Mouse (Mus musculus): ENCODE measurements at regions not wholly inside any gene's neighbourhood (a gene's known extent, or its start where the extent isn't known, plus 50 kb on each side); places are given as distances from the start of the nearest gene placed in this dataset.
A peak's percentile ranks its signal among the peaks of the same experiment; 100 is the strongest.

GRCm38 (mm10) chr5:64703091-64703872 is 99.9 kb upstream of the Klf3 start:
- Histone ChIP-seq H3K36me3 (ENCODE audit: control insufficient read depth, insufficient read depth, low read length) (no peaks in the 10 kb centered on the region), H3K4me1 (ENCODE audit: control insufficient read depth, insufficient read depth, low read length) (peaks cover 27% of the 10 kb centered on the region), H3K9me3 (ENCODE audit: control insufficient read depth, low read length) (no peaks in the 10 kb centered on the region), H3K4me2 (replicated peaks; ENCODE audit: low read depth, low read length, severe bottlenecking) (no peak overlapping the region), H3K27me3 (ENCODE audit: control insufficient read depth, insufficient read depth, low read length) (no peaks in the 10 kb centered on the region), H3K27ac (replicated peaks; ENCODE audit: low read depth, low read length) (0 out of 2 replicates have a peak overlapping the region, but pooled peaks have one; percentile 20), H3K9ac (ENCODE audit: low read depth, low read length, severe bottlenecking) (no peak overlapping the region), H3K4me3 (replicated peaks; ENCODE audit: low read length) (no peak overlapping the region)
- WGBS: 66% methylated on average over 9 of the region's 9 CpGs
- peak; percentile 67 for DNase-seq (ENCODE audit: low spot score)
- TF ChIP-seq POLR2A (IDR thresholded peaks at IDR 0.05; ENCODE audit: borderline replicate concordance, extremely low read depth, insufficient read depth, insufficient read length): no peak
- no peak for ATAC-seq (ENCODE audit: low FRiP score, low read depth)

GRCm38 (mm10) chr5:64704144-64704543 is 99.0 kb upstream of the Klf3 start:
- H3K9me3 ChIP-seq (ENCODE audit: control insufficient read depth, low read length): no peaks in the 10 kb centered on the region
- ATAC-seq (ENCODE audit: low FRiP score, low read depth) (no peak), DNase-seq (ENCODE audit: low spot score) (peak; percentile 56)
- H3K4me3 ChIP-seq (replicated peaks; ENCODE audit: low read length): no peak overlapping the region
- no peak overlapping the region for H3K9ac ChIP-seq (ENCODE audit: low read depth, low read length, severe bottlenecking)
- no peaks in the 10 kb centered on the region for H3K36me3 ChIP-seq (ENCODE audit: control insufficient read depth, insufficient read depth, low read length)
- no peak overlapping the region for H3K27ac ChIP-seq (replicated peaks; ENCODE audit: low read depth, low read length)
- WGBS: 30% methylated on average over 7 of the region's 7 CpGs
- H3K27me3 ChIP-seq (ENCODE audit: control insufficient read depth, insufficient read depth, low read length): no peaks in the 10 kb centered on the region
- peaks cover 27% of the 10 kb centered on the region for H3K4me1 ChIP-seq (ENCODE audit: control insufficient read depth, insufficient read depth, low read length)
- TF ChIP-seq POLR2A (IDR thresholded peaks at IDR 0.05; ENCODE audit: borderline replicate concordance, extremely low read depth, insufficient read depth, insufficient read length): no peak
- no peak overlapping the region for H3K4me2 ChIP-seq (replicated peaks; ENCODE audit: low read depth, low read length, severe bottlenecking)

GRCm38 (mm10) chr5:64706586-64706985 is 96.6 kb upstream of the Klf3 start:
- WGBS: 47% methylated on average over 3 of the region's 3 CpGs
- no peak for DNase-seq (ENCODE audit: low spot score)
- H3K9ac ChIP-seq (ENCODE audit: low read depth, low read length, severe bottlenecking): no peak overlapping the region
- no peak overlapping the region for H3K4me2 ChIP-seq (replicated peaks; ENCODE audit: low read depth, low read length, severe bottlenecking)
- H3K27ac ChIP-seq (replicated peaks; ENCODE audit: low read depth, low read length): no peak overlapping the region
- TF ChIP-seq POLR2A (IDR thresholded peaks at IDR 0.05; ENCODE audit: borderline replicate concordance, extremely low read depth, insufficient read depth, insufficient read length): no peak
- H3K4me3 ChIP-seq (replicated peaks; ENCODE audit: low read length): no peak overlapping the region
- no peaks in the 10 kb centered on the region for H3K9me3 ChIP-seq (ENCODE audit: control insufficient read depth, low read length)
- peaks cover 25% of the 10 kb centered on the region for H3K4me1 ChIP-seq (ENCODE audit: control insufficient read depth, insufficient read depth, low read length)
- H3K36me3 ChIP-seq (ENCODE audit: control insufficient read depth, insufficient read depth, low read length): no peaks in the 10 kb centered on the region
- no peak for ATAC-seq (ENCODE audit: low FRiP score, low read depth)
- no peaks in the 10 kb centered on the region for H3K27me3 ChIP-seq (ENCODE audit: control insufficient read depth, insufficient read depth, low read length)

- DNase-seq (ENCODE audit: low spot score) (no peak), ATAC-seq (ENCODE audit: low FRiP score, low read depth) (no peak)
- 65% methylated on average over 4 of the region's 4 CpGs for WGBS
Measured at GRCm38 (mm10) chr5:64709146-64709545, 94.0 kb upstream of the Klf3 start.

GRCm38 (mm10) chr5:64710236-64710635 is 93.0 kb upstream of the Klf3 start:
- Histone ChIP-seq H3K4me3 (replicated peaks; ENCODE audit: low read length) (no peak overlapping the region), H3K27me3 (ENCODE audit: control insufficient read depth, insufficient read depth, low read length) (no peaks in the 10 kb centered on the region), H3K4me1 (ENCODE audit: control insufficient read depth, insufficient read depth, low read length) (peaks cover 3% of the 10 kb centered on the region; the same call in 1 of the 2 replicates), H3K36me3 (ENCODE audit: control insufficient read depth, insufficient read depth, low read length) (no peaks in the 10 kb centered on the region), H3K9ac (ENCODE audit: low read depth, low read length, severe bottlenecking) (no peak overlapping the region), H3K9me3 (ENCODE audit: control insufficient read depth, low read length) (no peaks in the 10 kb centered on the region), H3K27ac (replicated peaks; ENCODE audit: low read depth, low read length) (no peak overlapping the region), H3K4me2 (replicated peaks; ENCODE audit: low read depth, low read length, severe bottlenecking) (no peak overlapping the region)
- 75% methylated on average over 3 of the region's 3 CpGs for WGBS
- TF ChIP-seq POLR2A (IDR thresholded peaks at IDR 0.05; ENCODE audit: borderline replicate concordance, extremely low read depth, insufficient read depth, insufficient read length): no peak
- DNase-seq (ENCODE audit: low spot score) (no peak), ATAC-seq (ENCODE audit: low FRiP score, low read depth) (no peak)

More at GRCm38 (mm10) chr5:64709146-64709545, 94.0 kb upstream of the Klf3 start:
- Histone ChIP-seq H3K4me1 (ENCODE audit: control insufficient read depth, insufficient read depth, low read length) (peaks cover 8% of the 10 kb centered on the region; the same call in 1 of the 2 replicates), H3K27me3 (ENCODE audit: control insufficient read depth, insufficient read depth, low read length) (no peaks in the 10 kb centered on the region), H3K4me2 (replicated peaks; ENCODE audit: low read depth, low read length, severe bottlenecking) (no peak overlapping the region), H3K36me3 (ENCODE audit: control insufficient read depth, insufficient read depth, low read length) (no peaks in the 10 kb centered on the region), H3K9ac (ENCODE audit: low read depth, low read length, severe bottlenecking) (no peak overlapping the region), H3K27ac (replicated peaks; ENCODE audit: low read depth, low read length) (no peak overlapping the region), H3K9me3 (ENCODE audit: control insufficient read depth, low read length) (no peaks in the 10 kb centered on the region), H3K4me3 (replicated peaks; ENCODE audit: low read length) (no peak overlapping the region)
- TF ChIP-seq POLR2A (IDR thresholded peaks at IDR 0.05; ENCODE audit: borderline replicate concordance, extremely low read depth, insufficient read depth, insufficient read length): no peak
